Mouse (Mus musculus) erythroblast, embryonic 14.5 days (primary cell): ENCODE results near the gene Ovol3. TPM values are rescaled to one million over a fixed set of nuclear protein-coding genes. Genes with fewer than 3 reads are reported as not detected.

ENCODE experiments used
- H3K27me3 ChIP-seq: 2 replicates; pipeline ENCODE4 v1.6.1; 2012; ENCODE audit warnings: inconsistent platforms; ENCODE audit not compliant: control insufficient read depth
- H3K36me3 ChIP-seq: 2 replicates; pipeline ENCODE4 v1.6.1; 2012; ENCODE audit warnings: mild to moderate bottlenecking, inconsistent platforms; ENCODE audit not compliant: control insufficient read depth
- H3K4me1 ChIP-seq: 2 replicates; pipeline ENCODE4 v1.6.1; 2012; ENCODE audit warnings: inconsistent platforms; ENCODE audit not compliant: control insufficient read depth
- H3K4me3 ChIP-seq: replicated peaks from 2 replicates; pipeline ENCODE3; 2012; ENCODE audit warnings: moderate library complexity, mild to moderate bottlenecking, inconsistent platforms
- H3K9me3 ChIP-seq: 2 replicates; pipeline ENCODE4 v1.6.1; 2012; ENCODE audit warnings: low read length, inconsistent platforms, mixed read lengths; ENCODE audit not compliant: control insufficient read depth
- GATA1 ChIP-seq: IDR thresholded peaks from 2 replicates; pipeline ENCODE4 v1.6.1; 2012; ENCODE audit warnings: low read length, inconsistent platforms, mixed read lengths
- TAL1 ChIP-seq: IDR thresholded peaks from 3 replicates; pipeline ENCODE4 v1.6.1; 2012; ENCODE audit warnings: low read length, inconsistent platforms, mixed read lengths
- polyA plus RNA-seq: library from polyadenylated mRNA; stranded (reverse); fragments of >175 nt; gene quantifications from 2 replicates; pipeline ENCODE4 v1.2.3, GENCODE M21; 2012

Ovol3 gene
- polyA plus RNA-seq = not detected in 2 replicates

- Histone ChIP-seq H3K4me3 (no peak within 1 kb of the TSS), H3K9me3 (no peaks in the 10 kb centered on the region)
Observed at GRCm38 (mm10) chr7:30235625-30236024, at the start of gene Ovol3. Ovol3 (minus strand) TSS chr7:30235725.

GRCm38 (mm10) chr7:30282740-30283139, 47.2 kb upstream of the Ovol3 start:
- Histone ChIP-seq H3K4me3 (no peak overlapping the region), H3K4me1 (peaks cover 37% of the 10 kb centered on the region), H3K27me3 (peaks cover 5% of the 10 kb centered on the region), H3K36me3 (peaks cover 5% of the 10 kb centered on the region), H3K9me3 (no peaks in the 10 kb centered on the region)
- no peak for TF ChIP-seq GATA1
- no peak for TF ChIP-seq TAL1

More at GRCm38 (mm10) chr7:30235625-30236024, at the start of gene Ovol3:
- TF ChIP-seq TAL1 (no peak), GATA1 (no peak)
- no peaks in the 10 kb centered on the region for H3K27me3 ChIP-seq
- H3K36me3 ChIP-seq = peaks cover 35% of the 10 kb centered on the region
- H3K4me1 ChIP-seq = peaks cover 25% of the 10 kb centered on the region

- TF ChIP-seq TAL1 (no peak), GATA1 (no peak)
Observed at GRCm38 (mm10) chr7:30281522-30281921, 46.0 kb upstream of the Ovol3 start.

GRCm38 (mm10) chr7:30280670-30281138, 45.2 kb upstream of the Ovol3 start:
- Histone ChIP-seq H3K4me1 (peaks cover 45% of the 10 kb centered on the region), H3K4me3 (peak overlapping the region; percentile 83), H3K27me3 (no peaks in the 10 kb centered on the region), H3K36me3 (peaks cover 16% of the 10 kb centered on the region), H3K9me3 (no peaks in the 10 kb centered on the region)
- TF ChIP-seq TAL1 (no peak), GATA1 (no peak)

More at GRCm38 (mm10) chr7:30281522-30281921, 46.0 kb upstream of the Ovol3 start:
- Histone ChIP-seq H3K4me3 (no peak overlapping the region), H3K27me3 (no peaks in the 10 kb centered on the region; the same call in 1 of the 2 replicates), H3K9me3 (no peaks in the 10 kb centered on the region), H3K36me3 (peaks cover 13% of the 10 kb centered on the region), H3K4me1 (peaks cover 45% of the 10 kb centered on the region)

GRCm38 (mm10) chr7:30279951-30280669, 44.6 kb upstream of the Ovol3 start, which contains the start of the genes Thap8 and Wdr62:
Thap8 (plus strand) TSS chr7:30280094.
Wdr62 (minus strand) TSS chr7:30280419.
- H3K4me3 ChIP-seq = peak within 1 kb of the TSS; percentile 83
- peaks cover 20% of the 10 kb centered on the region for H3K36me3 ChIP-seq
- no peak for TF ChIP-seq GATA1
- TF ChIP-seq TAL1 = no peak
- peaks cover 45% of the 10 kb centered on the region for H3K4me1 ChIP-seq
- no peaks in the 10 kb centered on the region for H3K9me3 ChIP-seq
- H3K27me3 ChIP-seq = no peaks in the 10 kb centered on the region

GRCm38 (mm10) chr7:30279536-30279935, 44.0 kb upstream of the Ovol3 start:
- Histone ChIP-seq H3K4me3 (peak overlapping the region; percentile 83), H3K9me3 (no peaks in the 10 kb centered on the region), H3K4me1 (peaks cover 45% of the 10 kb centered on the region), H3K27me3 (no peaks in the 10 kb centered on the region), H3K36me3 (peaks cover 25% of the 10 kb centered on the region)
- no peak for TF ChIP-seq GATA1
- TF ChIP-seq TAL1 = no peak

- H3K4me3 ChIP-seq = peak overlapping the region; percentile 83
- H3K9me3 ChIP-seq = no peaks in the 10 kb centered on the region
- H3K36me3 ChIP-seq = peaks cover 32% of the 10 kb centered on the region
- H3K27me3 ChIP-seq = no peaks in the 10 kb centered on the region
- TF ChIP-seq GATA1 = no peak
- TF ChIP-seq TAL1 = no peak
- H3K4me1 ChIP-seq = peaks cover 45% of the 10 kb centered on the region
Observed at GRCm38 (mm10) chr7:30278911-30279310, 43.4 kb upstream of the Ovol3 start.

GRCm38 (mm10) chr7:30274383-30274782, 38.9 kb upstream of the Ovol3 start:
- no peaks in the 10 kb centered on the region for H3K9me3 ChIP-seq
- H3K4me1 ChIP-seq = peaks cover 24% of the 10 kb centered on the region
- H3K27me3 ChIP-seq = no peaks in the 10 kb centered on the region
- H3K4me3 ChIP-seq = no peak overlapping the region
- H3K36me3 ChIP-seq = peaks cover 76% of the 10 kb centered on the region
- no peak for TF ChIP-seq TAL1
- no peak for TF ChIP-seq GATA1

- H3K9me3 ChIP-seq = no peaks in the 10 kb centered on the region
- peaks cover 97% of the 10 kb centered on the region for H3K36me3 ChIP-seq
- no peaks in the 10 kb centered on the region for H3K4me1 ChIP-seq
- H3K4me3 ChIP-seq = no peak overlapping the region
- H3K27me3 ChIP-seq = no peaks in the 10 kb centered on the region
- TF ChIP-seq TAL1 (no peak), GATA1 (no peak)
Observed at GRCm38 (mm10) chr7:30269641-30270040, 34.1 kb upstream of the Ovol3 start.
